Mouse (Mus musculus) embryonic facial prominence, embryonic 15.5 days (tissue): ENCODE results near the gene Gpr27. TPM values are rescaled to one million over a fixed set of nuclear protein-coding genes. Genes with fewer than 3 reads are reported as not detected.

ENCODE experiments used
- ATAC-seq: fragments of 200-750 bp; cut with Nextera tagmentation; 2 replicates; pipeline ENCODE4 v1.8.0; 2017; ENCODE audit warnings: low read depth, moderate TSS enrichment; ENCODE audit not compliant: insufficient number of reproducible peaks, low FRiP score, low TSS enrichment
- H3K27ac ChIP-seq: fragments of 300-500 bp; sonication (generic); replicated peaks from 2 replicates; pipeline ENCODE4 v1.5.1; 2015; ENCODE audit warnings: mild to moderate bottlenecking, inconsistent platforms
- H3K27me3 ChIP-seq: fragments of 300-500 bp; sonication (generic); 2 replicates; pipeline ENCODE4 v1.6.1; 2015; ENCODE audit warnings: inconsistent platforms
- H3K36me3 ChIP-seq: fragments of 300-500 bp; sonication (generic); 2 replicates; pipeline ENCODE4 v1.6.1; 2015; ENCODE audit warnings: mild to moderate bottlenecking, inconsistent platforms
- H3K4me1 ChIP-seq: fragments of 300-500 bp; sonication (generic); 2 replicates; pipeline ENCODE4 v1.6.1; 2015; ENCODE audit warnings: inconsistent platforms
- H3K4me2 ChIP-seq: fragments of 300-500 bp; sonication (generic); replicated peaks from 2 replicates; pipeline ENCODE4 v1.6.1; 2015; ENCODE audit warnings: mild to moderate bottlenecking, inconsistent platforms
- H3K4me3 ChIP-seq: fragments of 300-500 bp; sonication (generic); replicated peaks from 2 replicates; pipeline ENCODE4 v1.5.1; 2015; ENCODE audit warnings: mild to moderate bottlenecking, inconsistent platforms
- H3K9ac ChIP-seq: fragments of 300-500 bp; sonication (generic); 2 replicates; pipeline ENCODE4 v1.6.1; 2015; ENCODE audit warnings: inconsistent platforms
- H3K9me3 ChIP-seq: fragments of 300-500 bp; sonication (generic); replicated peaks from 2 replicates; pipeline ENCODE4 v1.6.1; 2016; ENCODE audit warnings: inconsistent platforms
- WGBS: fragments of 180-500 bp; shearing (Covaris S2); methylation state at CpG from one replicate; pipeline ENCODE4 v1.1.7; 2015; 5-methylcytosine and 5-hydroxymethylcytosine counted together
- polyA plus RNA-seq: library from polyadenylated mRNA; unstranded; fragments of >200 nt; fragmentation: Nextera tagmentation; extraction: Ambion mirVana; gene quantifications from 2 replicates; pipeline ENCODE4 v1.2.1, GENCODE M21; 2015

The Gpr27 gene
- polyA plus RNA-seq, 1 experiment from 2014 or later = 7.5 TPM

GRCm38 (mm10) chr6:99660443-99660842 is 32.0 kb upstream of the Gpr27 start:
- no peak overlapping the region for H3K4me2 ChIP-seq
- WGBS = 16% methylated on average over 3 of the region's 3 CpGs
- H3K9ac ChIP-seq = no peak overlapping the region
- H3K27me3 ChIP-seq = no peaks in the 10 kb centered on the region
- H3K4me1 ChIP-seq = peaks cover 12% of the 10 kb centered on the region; the same call in 1 of the 2 replicates
- no peaks in the 10 kb centered on the region for H3K9me3 ChIP-seq
- H3K4me3 ChIP-seq = no peak overlapping the region
- H3K36me3 ChIP-seq = no peaks in the 10 kb centered on the region
- H3K27ac ChIP-seq = no peak overlapping the region
- no peak for ATAC-seq

GRCm38 (mm10) chr6:99663232-99663631 is 29.2 kb upstream of the Gpr27 start:
- no peak for ATAC-seq
- WGBS = 69% methylated on average over 8 of the region's 8 CpGs
- no peak overlapping the region for H3K4me2 ChIP-seq

GRCm38 (mm10) chr6:99665457-99666317 is 26.8 kb upstream of the Gpr27 start:
- H3K27me3 ChIP-seq = no peaks in the 10 kb centered on the region
- H3K27ac ChIP-seq = no peak overlapping the region
- peak overlapping the region; percentile 95 for H3K4me2 ChIP-seq
- no peaks in the 10 kb centered on the region for H3K36me3 ChIP-seq
- 23% methylated on average over 16 of the region's 16 CpGs for WGBS
- H3K9me3 ChIP-seq = no peaks in the 10 kb centered on the region
- ATAC-seq = no peak
- H3K4me3 ChIP-seq = peak overlapping the region; percentile 76
- H3K9ac ChIP-seq = peak overlapping the region; percentile 76
- peaks cover 24% of the 10 kb centered on the region for H3K4me1 ChIP-seq

More at GRCm38 (mm10) chr6:99663232-99663631, 29.2 kb upstream of the Gpr27 start:
- no peaks in the 10 kb centered on the region for H3K36me3 ChIP-seq
- peaks cover 29% of the 10 kb centered on the region for H3K4me1 ChIP-seq
- no peak overlapping the region for H3K9ac ChIP-seq
- no peaks in the 10 kb centered on the region for H3K27me3 ChIP-seq
- no peak overlapping the region for H3K4me3 ChIP-seq
- H3K27ac ChIP-seq = no peak overlapping the region
- H3K9me3 ChIP-seq = no peaks in the 10 kb centered on the region

- no peaks in the 10 kb centered on the region for H3K27me3 ChIP-seq
- peak within 1 kb of the TSS; percentile 95 for H3K4me2 ChIP-seq
- WGBS = under 1% methylated on average over 68 of the region's 75 CpGs
- H3K4me1 ChIP-seq = peaks cover 20% of the 10 kb centered on the region
- H3K9ac ChIP-seq = peak within 1 kb of the TSS; percentile 76
- H3K36me3 ChIP-seq = no peaks in the 10 kb centered on the region
- peak within 1 kb of the TSS; percentile 51 for H3K27ac ChIP-seq
- peak; percentile 66 for ATAC-seq
- H3K4me3 ChIP-seq = peak within 1 kb of the TSS; percentile 76
- no peaks in the 10 kb centered on the region for H3K9me3 ChIP-seq
Measured at GRCm38 (mm10) chr6:99666318-99667171, 25.9 kb upstream of the Gpr27 start, which contains the start of the genes Eif4e3 and Gm20696. Gene Eif4e3 (minus strand): TSS chr6:99666771. Gene Gm20696 (minus strand): TSS chr6:99666797.

GRCm38 (mm10) chr6:99667290-99667689 is 25.2 kb upstream of the Gpr27 start:
- Histone ChIP-seq H3K4me2 (peak overlapping the region; percentile 95), H3K4me1 (peaks cover 20% of the 10 kb centered on the region), H3K27me3 (no peaks in the 10 kb centered on the region), H3K4me3 (peak overlapping the region; percentile 76), H3K27ac (peak overlapping the region; percentile 51), H3K9me3 (no peaks in the 10 kb centered on the region), H3K36me3 (no peaks in the 10 kb centered on the region), H3K9ac (no peak overlapping the region)
- ATAC-seq = no peak
- 26% methylated on average over 8 of the region's 8 CpGs for WGBS

- Histone ChIP-seq H3K27ac (no peak overlapping the region), H3K27me3 (no peaks in the 10 kb centered on the region), H3K36me3 (no peaks in the 10 kb centered on the region), H3K4me2 (no peak overlapping the region), H3K9ac (no peak overlapping the region), H3K9me3 (no peaks in the 10 kb centered on the region), H3K4me1 (peaks cover 17% of the 10 kb centered on the region), H3K4me3 (no peak overlapping the region)
- 34% methylated on average over 5 of the region's 5 CpGs for WGBS
- ATAC-seq = 0 out of 2 replicates have a peak, but pooled peaks have one; percentile 48
Measured at GRCm38 (mm10) chr6:99669481-99670325, 22.8 kb upstream of the Gpr27 start.

GRCm38 (mm10) chr6:99670481-99671119 is 21.9 kb upstream of the Gpr27 start:
- no peaks in the 10 kb centered on the region for H3K27me3 ChIP-seq
- 78% methylated on average over 7 of the region's 7 CpGs for WGBS
- H3K4me3 ChIP-seq = no peak overlapping the region
- H3K9ac ChIP-seq = no peak overlapping the region
- H3K9me3 ChIP-seq = no peaks in the 10 kb centered on the region
- no peaks in the 10 kb centered on the region for H3K36me3 ChIP-seq
- no peak overlapping the region for H3K27ac ChIP-seq
- no peak overlapping the region for H3K4me2 ChIP-seq
- ATAC-seq = no peak
- H3K4me1 ChIP-seq = peaks cover 17% of the 10 kb centered on the region

- no peak overlapping the region for H3K27ac ChIP-seq
- H3K4me2 ChIP-seq = no peak overlapping the region
- no peaks in the 10 kb centered on the region for H3K27me3 ChIP-seq
- H3K4me3 ChIP-seq = no peak overlapping the region
- H3K9me3 ChIP-seq = no peaks in the 10 kb centered on the region
- peaks cover 9% of the 10 kb centered on the region for H3K4me1 ChIP-seq
- 70% methylated on average over 3 of the region's 3 CpGs for whole genome bisulfite sequencing
- H3K36me3 ChIP-seq = no peaks in the 10 kb centered on the region
- no peak for ATAC-seq
- no peak overlapping the region for H3K9ac ChIP-seq
Measured at GRCm38 (mm10) chr6:99671768-99672167, 20.7 kb upstream of the Gpr27 start.

GRCm38 (mm10) chr6:99674482-99674881 is 18.0 kb upstream of the Gpr27 start:
- H3K4me1 ChIP-seq = no peaks in the 10 kb centered on the region
- no peak overlapping the region for H3K4me2 ChIP-seq
- no peak overlapping the region for H3K27ac ChIP-seq
- no peak overlapping the region for H3K4me3 ChIP-seq
- 69% methylated on average over 4 of the region's 4 CpGs for WGBS
- H3K27me3 ChIP-seq = no peaks in the 10 kb centered on the region
- no peaks in the 10 kb centered on the region for H3K9me3 ChIP-seq
- H3K9ac ChIP-seq = no peak overlapping the region
- H3K36me3 ChIP-seq = no peaks in the 10 kb centered on the region
- ATAC-seq = no peak

- no peak for ATAC-seq
- WGBS = 80% methylated on average over 8 of the region's 8 CpGs
- Histone ChIP-seq H3K4me2 (no peak overlapping the region), H3K27ac (no peak overlapping the region), H3K27me3 (no peaks in the 10 kb centered on the region), H3K36me3 (no peaks in the 10 kb centered on the region), H3K4me1 (no peaks in the 10 kb centered on the region), H3K4me3 (no peak overlapping the region), H3K9ac (no peak overlapping the region), H3K9me3 (no peaks in the 10 kb centered on the region)
Measured at GRCm38 (mm10) chr6:99677325-99677724, 15.2 kb upstream of the Gpr27 start.
